Mouse (Mus musculus): ENCODE data around the gene Olfr487. TPM values are rescaled to one million over a fixed set of nuclear protein-coding genes. Genes with fewer than 3 reads are reported as not detected.
"Not testable (repeated sequence)": the region's sequence is repeated elsewhere in the genome, so short reads cannot be mapped to it uniquely, and the experiment has no call there.

Olfr487 gene
- polyA plus RNA-seq (2012), result not detected in 2 replicates

GRCm38 (mm10) chr7:108214536-108214935 is at the start of gene Olfr487:
TSS of gene Olfr487 (minus strand) at chr7:108214636.
- H3K36me3 ChIP-seq (ENCODE audit: control insufficient read depth); H3K9me3 ChIP-seq (ENCODE audit: control insufficient read depth, low read length); H3K4me3 ChIP-seq (replicated peaks); H3K4me1 ChIP-seq (ENCODE audit: control insufficient read depth); H3K27me3 ChIP-seq (ENCODE audit: control insufficient read depth): not testable (repeated sequence)

- no peaks in the 10 kb centered on the region for H3K27me3 ChIP-seq (ENCODE audit: control insufficient read depth)
- H3K36me3 ChIP-seq (ENCODE audit: control insufficient read depth), result no peaks in the 10 kb centered on the region
- H3K9me3 ChIP-seq (ENCODE audit: control insufficient read depth, low read length), result peaks cover 2% of the 10 kb centered on the region
- no peak within 1 kb of the TSS for H3K4me3 ChIP-seq (replicated peaks)
- no peaks in the 10 kb centered on the region for H3K4me1 ChIP-seq (ENCODE audit: control insufficient read depth)
- TF ChIP-seq GATA1 (IDR thresholded peaks at IDR 0.05; ENCODE audit: low read length), result no peak
- TF ChIP-seq TAL1 (IDR thresholded peaks at IDR 0.05; ENCODE audit: low read length), result no peak
Measured at GRCm38 (mm10) chr7:108258247-108258646, 43.8 kb upstream of the Olfr487 start, which contains the start of gene Olfr488. TSS of gene Olfr488 (minus strand) at chr7:108258347.

- Histone ChIP-seq H3K27me3 (ENCODE audit: control insufficient read depth) (no peaks in the 10 kb centered on the region), H3K9me3 (ENCODE audit: control insufficient read depth, low read length) (no peaks in the 10 kb centered on the region), H3K4me1 (ENCODE audit: control insufficient read depth) (no peaks in the 10 kb centered on the region), H3K4me3 (replicated peaks) (no peak overlapping the region), H3K36me3 (ENCODE audit: control insufficient read depth) (no peaks in the 10 kb centered on the region)
- TF ChIP-seq GATA1 (IDR thresholded peaks at IDR 0.05; ENCODE audit: low read length) (no peak), TAL1 (IDR thresholded peaks at IDR 0.05; ENCODE audit: low read length) (no peak)
Measured at GRCm38 (mm10) chr7:108233551-108233950, 19.1 kb upstream of the Olfr487 start.

- Histone ChIP-seq H3K4me3 (replicated peaks) (no peak overlapping the region), H3K27me3 (ENCODE audit: control insufficient read depth) (no peaks in the 10 kb centered on the region)
- TF ChIP-seq TAL1 (IDR thresholded peaks at IDR 0.05; ENCODE audit: low read length) (no peak), GATA1 (IDR thresholded peaks at IDR 0.05; ENCODE audit: low read length) (no peak)
Measured at GRCm38 (mm10) chr7:108196938-108197337, 17.5 kb downstream of the Olfr487 start.

GRCm38 (mm10) chr7:108196337-108196736 is 18.1 kb downstream of the Olfr487 start:
- H3K36me3 ChIP-seq (ENCODE audit: control insufficient read depth); H3K27me3 ChIP-seq (ENCODE audit: control insufficient read depth); H3K4me1 ChIP-seq (ENCODE audit: control insufficient read depth); H3K4me3 ChIP-seq (replicated peaks); H3K9me3 ChIP-seq (ENCODE audit: control insufficient read depth, low read length): not testable (repeated sequence)

More at GRCm38 (mm10) chr7:108196938-108197337, 17.5 kb downstream of the Olfr487 start:
- Histone ChIP-seq H3K36me3 (ENCODE audit: control insufficient read depth) (no peaks in the 10 kb centered on the region), H3K4me1 (ENCODE audit: control insufficient read depth) (no peaks in the 10 kb centered on the region), H3K9me3 (ENCODE audit: control insufficient read depth, low read length) (no peaks in the 10 kb centered on the region)

GRCm38 (mm10) chr7:108192714-108193113 is 21.7 kb downstream of the Olfr487 start:
- H3K4me3 ChIP-seq (replicated peaks); H3K27me3 ChIP-seq (ENCODE audit: control insufficient read depth); H3K36me3 ChIP-seq (ENCODE audit: control insufficient read depth); H3K4me1 ChIP-seq (ENCODE audit: control insufficient read depth); H3K9me3 ChIP-seq (ENCODE audit: control insufficient read depth, low read length): not testable (repeated sequence)

GRCm38 (mm10) chr7:108191196-108191595 is 23.2 kb downstream of the Olfr487 start:
- not testable (repeated sequence) for H3K4me3 ChIP-seq (replicated peaks)

GRCm38 (mm10) chr7:108185237-108185636 is 29.2 kb downstream of the Olfr487 start:
- not testable (repeated sequence) for H3K4me1 ChIP-seq (ENCODE audit: control insufficient read depth); H3K27me3 ChIP-seq (ENCODE audit: control insufficient read depth); H3K4me3 ChIP-seq (replicated peaks); H3K9me3 ChIP-seq (ENCODE audit: control insufficient read depth, low read length); H3K36me3 ChIP-seq (ENCODE audit: control insufficient read depth)

More at GRCm38 (mm10) chr7:108191196-108191595, 23.2 kb downstream of the Olfr487 start:
- not testable (repeated sequence) for H3K4me1 ChIP-seq (ENCODE audit: control insufficient read depth); H3K27me3 ChIP-seq (ENCODE audit: control insufficient read depth); H3K36me3 ChIP-seq (ENCODE audit: control insufficient read depth); H3K9me3 ChIP-seq (ENCODE audit: control insufficient read depth, low read length)

- not testable (repeated sequence) for H3K36me3 ChIP-seq (ENCODE audit: control insufficient read depth); H3K27me3 ChIP-seq (ENCODE audit: control insufficient read depth); H3K4me1 ChIP-seq (ENCODE audit: control insufficient read depth); H3K4me3 ChIP-seq (replicated peaks); H3K9me3 ChIP-seq (ENCODE audit: control insufficient read depth, low read length)
Measured at GRCm38 (mm10) chr7:108184401-108184800, 30.0 kb downstream of the Olfr487 start.

- not testable (repeated sequence) for H3K4me3 ChIP-seq (replicated peaks); H3K27me3 ChIP-seq (ENCODE audit: control insufficient read depth); H3K4me1 ChIP-seq (ENCODE audit: control insufficient read depth); H3K9me3 ChIP-seq (ENCODE audit: control insufficient read depth, low read length); H3K36me3 ChIP-seq (ENCODE audit: control insufficient read depth)
Measured at GRCm38 (mm10) chr7:108172642-108173041, 41.8 kb downstream of the Olfr487 start, which contains the start of gene Olfr486. TSS of gene Olfr486 (minus strand) at chr7:108172742.

GRCm38 (mm10) chr7:108159771-108160170 is 54.7 kb downstream of the Olfr487 start, which contains the start of gene Olfr485:
TSS of gene Olfr485 (minus strand) at chr7:108159871.
- H3K4me3 ChIP-seq (replicated peaks), result no peak within 1 kb of the TSS
- no peaks in the 10 kb centered on the region for H3K4me1 ChIP-seq (ENCODE audit: control insufficient read depth)
- H3K27me3 ChIP-seq (ENCODE audit: control insufficient read depth), result no peaks in the 10 kb centered on the region
- H3K9me3 ChIP-seq (ENCODE audit: control insufficient read depth, low read length), result no peaks in the 10 kb centered on the region
- TF ChIP-seq GATA1 (IDR thresholded peaks at IDR 0.05; ENCODE audit: low read length), result no peak
- no peak for TF ChIP-seq TAL1 (IDR thresholded peaks at IDR 0.05; ENCODE audit: low read length)
- H3K36me3 ChIP-seq (ENCODE audit: control insufficient read depth), result no peaks in the 10 kb centered on the region

Other genes starting within 250 kb of the Olfr487 start
- not detected in 2 replicates for gene Olfr476, start 249.8 kb downstream of the Olfr487 start, polyA plus RNA-seq (2012)
- not detected in 2 replicates for gene Olfr477, start 227.9 kb downstream of the Olfr487 start, polyA plus RNA-seq (2012)
- gene Olfr478, start 180.6 kb downstream of the Olfr487 start, polyA plus RNA-seq (2012), result not detected in 2 replicates
- not detected in 2 replicates for gene Olfr479, start 163.9 kb downstream of the Olfr487 start, polyA plus RNA-seq (2012)
- gene Olfr480, start 147.3 kb downstream of the Olfr487 start, polyA plus RNA-seq (2012), result not detected in 2 replicates
- not detected in 2 replicates for gene Olfr481, start 134.8 kb downstream of the Olfr487 start, polyA plus RNA-seq (2012)
- not detected in 2 replicates for gene Olfr482, start 117.0 kb downstream of the Olfr487 start, polyA plus RNA-seq (2012)
- gene Olfr483, start 113.8 kb downstream of the Olfr487 start, polyA plus RNA-seq (2012), result not detected in 2 replicates
- not detected in 2 replicates for gene Olfr484, start 87.2 kb downstream of the Olfr487 start, polyA plus RNA-seq (2012)
- gene Olfr485, start 54.8 kb downstream of the Olfr487 start, polyA plus RNA-seq (2012), result not detected in 2 replicates
- gene Olfr486, start 41.9 kb downstream of the Olfr487 start, polyA plus RNA-seq (2012), result not detected in 2 replicates
- not detected in 2 replicates for gene Olfr488, start 43.7 kb upstream of the Olfr487 start, polyA plus RNA-seq (2012)
- gene Olfr490, start 74.3 kb upstream of the Olfr487 start, polyA plus RNA-seq (2012), result not detected in 2 replicates
- gene Olfr491, start 98.8 kb upstream of the Olfr487 start, polyA plus RNA-seq (2012), result not detected in 2 replicates
- gene Olfr492, start 109.0 kb upstream of the Olfr487 start, polyA plus RNA-seq (2012), result not detected in 2 replicates
- gene Olfr493, start 132.3 kb upstream of the Olfr487 start, polyA plus RNA-seq (2012), result 0.07 TPM in 1 of 2 replicates, not detected in the other
- gene Olfr494, start 150.7 kb upstream of the Olfr487 start, polyA plus RNA-seq (2012), result not detected in 2 replicates
- gene Olfr495, start 178.5 kb upstream of the Olfr487 start, polyA plus RNA-seq (2012), result not detected in 2 replicates
- gene Olfr497, start 205.8 kb upstream of the Olfr487 start, polyA plus RNA-seq (2012), result not detected in 2 replicates

Measured in erythroblast, embryonic 14.5 days (primary cell).